Mouse (Mus musculus): ENCODE data around the gene Szrd1.

Szrd1 gene

DNA sequence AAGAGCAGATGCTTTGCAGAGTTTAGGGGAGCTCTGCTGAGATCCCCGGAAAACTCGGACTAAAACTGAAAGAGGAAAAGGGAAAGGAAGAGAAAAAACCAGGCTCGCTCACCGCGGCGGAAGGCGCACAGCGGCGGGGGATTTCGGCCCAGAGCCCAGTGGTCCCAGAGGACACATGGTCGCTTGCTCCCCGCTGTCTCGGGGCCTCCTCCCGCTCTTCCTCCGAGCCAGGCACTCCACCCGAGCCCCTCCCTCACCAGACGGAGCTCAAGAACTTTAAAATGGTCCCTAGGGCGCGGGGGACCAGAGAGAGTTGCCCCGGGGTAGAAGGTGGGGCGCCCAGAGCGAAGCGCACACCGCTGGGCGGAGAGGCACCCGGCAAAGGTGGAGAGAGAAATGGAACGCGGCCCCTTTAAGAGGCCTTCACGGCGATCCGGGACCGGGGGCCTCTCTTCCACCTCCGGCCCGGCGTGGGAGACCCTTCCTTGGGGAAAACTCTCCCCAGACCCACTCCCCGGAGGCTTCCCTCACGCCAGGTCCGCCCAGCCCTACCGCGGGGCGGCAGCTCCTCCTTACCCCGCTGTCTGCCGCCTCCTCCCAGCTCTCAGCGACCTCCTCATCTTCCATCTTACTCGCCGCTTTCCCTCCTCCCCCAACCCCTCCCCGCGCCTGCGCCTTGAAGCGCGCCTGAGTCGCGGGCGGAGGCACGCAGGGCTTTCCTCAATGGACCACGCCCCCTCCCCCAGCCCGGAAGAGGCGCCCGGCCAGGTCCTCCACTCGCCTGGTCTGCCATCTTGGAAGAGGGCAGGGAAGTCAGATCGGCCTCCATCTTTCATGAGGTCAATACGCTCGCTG lies at the start of gene Szrd1:
Gene Szrd1, minus strand, starts transcription at position 660 of the 855 bp plus-strand sequence.
- under 1% methylated on average over 61 of the region's 63 CpGs for WGBS

DNA sequence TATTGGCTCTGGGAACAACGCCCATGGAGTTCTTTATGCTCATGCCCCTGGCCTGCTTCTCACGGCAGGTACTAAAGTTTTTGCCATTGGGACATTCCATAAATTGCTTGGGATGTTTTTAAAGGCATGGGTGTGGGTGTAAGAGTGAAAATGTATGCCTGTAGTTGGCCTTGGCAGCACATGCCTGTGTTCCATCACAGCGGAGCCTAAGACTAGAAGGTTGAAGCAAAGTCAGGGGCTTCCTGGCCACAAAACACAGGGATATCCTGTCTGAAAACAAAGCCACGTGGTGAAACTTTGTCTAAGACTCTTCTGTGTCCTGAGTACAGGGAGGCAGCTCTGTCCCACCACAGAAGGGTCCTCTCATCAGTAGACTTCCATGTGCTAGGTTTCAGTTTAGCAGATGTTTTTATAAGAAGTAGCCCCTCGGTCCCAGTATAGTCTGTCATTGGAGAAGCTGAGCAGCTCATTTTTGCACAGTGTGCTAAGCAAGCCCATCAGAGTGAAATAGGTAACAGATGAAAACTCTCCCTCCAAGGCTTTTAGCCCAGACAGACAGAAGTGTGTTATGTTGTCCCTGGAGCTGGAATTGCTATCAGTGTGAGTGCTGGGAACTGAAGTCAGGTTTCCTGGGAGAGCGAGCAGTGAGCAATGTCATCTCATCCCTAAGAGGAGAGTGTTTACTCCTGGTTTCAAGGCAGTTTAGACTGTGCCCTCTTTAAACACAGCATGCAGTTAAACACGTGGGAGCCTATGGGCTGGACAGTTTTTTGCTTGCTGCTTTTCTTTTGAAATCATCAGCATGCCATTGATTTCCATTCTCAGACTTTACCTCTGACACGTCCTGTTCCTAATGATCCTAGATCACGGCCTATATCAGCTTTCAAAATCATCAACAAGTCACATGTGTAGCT lies 47.6 kb upstream of the Szrd1 start:
- 58% methylated on average over 9 of the region's 9 CpGs for WGBS

- WGBS, result 90% methylated on average over 4 of the region's 4 CpGs
Observed at GRCm38 (mm10) chr4:141184426-141184825, 44.9 kb upstream of the Szrd1 start.

DNA sequence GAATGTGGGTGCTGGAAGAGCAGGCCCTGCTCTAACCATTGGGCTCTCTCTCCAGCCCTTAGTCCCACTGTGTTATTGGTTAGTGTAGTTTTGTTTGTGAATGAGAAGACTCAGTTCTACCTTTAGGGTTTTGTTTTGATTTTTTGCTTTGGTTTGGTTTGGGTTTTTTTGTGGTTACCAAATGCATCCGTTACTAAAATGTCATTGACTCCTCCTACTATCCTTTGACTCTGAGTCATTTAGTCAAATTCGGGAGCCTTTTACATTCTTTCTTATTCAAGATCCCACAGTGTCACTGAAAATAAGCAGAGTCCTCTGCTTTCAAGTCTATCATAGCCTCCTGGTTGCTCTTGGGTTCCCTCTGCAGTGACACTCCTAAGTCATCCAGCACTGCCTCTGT lies 44.4 kb upstream of the Szrd1 start:
- WGBS, result 38% methylated on average over 2 of the region's 2 CpGs

- WGBS, result 90% methylated on average over 6 of the region's 6 CpGs
Observed at GRCm38 (mm10) chr4:141181981-141182380, 42.4 kb upstream of the Szrd1 start.

- 81% methylated on average over 8 of the region's 8 CpGs for WGBS
Observed at GRCm38 (mm10) chr4:141180831-141181230, 41.3 kb upstream of the Szrd1 start.

DNA sequence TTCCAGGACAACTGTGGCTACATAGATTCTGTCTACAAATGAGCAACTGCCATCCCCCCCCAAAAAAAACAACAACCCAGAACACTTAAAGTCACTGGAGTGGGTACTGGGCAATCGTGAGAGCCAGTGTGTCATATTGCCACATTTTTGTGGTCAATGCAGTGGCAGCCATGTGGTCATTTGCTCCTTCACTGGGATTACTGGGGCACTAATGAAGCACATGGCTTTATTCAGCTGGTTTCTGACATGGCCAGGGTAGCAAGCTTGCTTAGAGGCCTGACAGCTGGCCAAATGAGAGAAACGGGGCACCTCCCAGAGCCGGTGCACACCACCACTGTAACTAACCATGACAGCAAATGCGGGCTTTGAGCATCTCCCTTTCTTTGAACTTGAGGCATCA lies 38.9 kb upstream of the Szrd1 start:
- 64% methylated on average over 4 of the region's 4 CpGs for WGBS

DNA sequence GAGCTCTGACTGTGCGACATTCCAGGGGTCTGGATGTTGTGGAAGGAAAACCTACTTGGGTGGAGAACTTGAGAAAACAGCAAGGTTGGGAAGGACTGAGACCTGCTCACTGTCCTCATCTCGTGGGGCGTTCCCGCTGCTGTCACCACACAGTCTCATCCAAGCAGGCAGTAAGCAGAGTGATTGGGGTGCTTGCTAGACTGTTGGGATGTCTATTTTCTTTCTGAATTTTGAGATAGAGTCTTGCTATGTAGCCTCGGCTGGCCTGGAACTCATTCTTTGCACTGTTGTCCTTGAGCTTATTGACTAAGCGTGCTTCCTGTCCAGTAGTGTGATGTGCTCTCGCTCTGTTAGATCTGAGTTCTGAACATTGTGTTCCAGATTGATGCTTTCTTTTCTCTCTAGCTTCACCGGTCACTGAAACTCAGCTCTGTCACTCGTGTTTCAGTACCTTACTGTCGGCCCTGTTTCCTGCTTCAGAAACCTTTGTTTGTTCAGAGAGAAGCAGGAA lies 36.8 kb upstream of the Szrd1 start:
- 53% methylated on average over 10 of the region's 10 CpGs for WGBS

DNA sequence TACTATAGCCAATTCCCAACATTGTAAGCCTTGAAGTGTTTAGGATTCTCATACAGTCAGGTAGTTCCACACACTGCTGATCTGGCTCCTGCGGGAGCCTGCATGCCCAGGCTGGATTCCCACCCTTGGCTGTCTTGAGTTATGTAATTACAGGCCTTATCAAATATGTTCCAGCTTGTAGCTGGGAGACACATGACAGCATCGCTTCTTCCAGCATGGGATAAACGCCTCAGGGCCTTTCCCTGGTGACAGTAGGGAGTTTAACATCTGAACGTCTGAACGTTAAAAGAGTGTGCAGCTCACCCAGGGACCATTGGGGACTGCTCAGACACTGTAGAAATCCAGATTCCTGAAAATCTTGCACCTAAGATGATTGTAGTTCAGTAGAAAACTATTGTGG lies 36.2 kb upstream of the Szrd1 start:
- 46% methylated on average over 5 of the region's 5 CpGs for WGBS

DNA sequence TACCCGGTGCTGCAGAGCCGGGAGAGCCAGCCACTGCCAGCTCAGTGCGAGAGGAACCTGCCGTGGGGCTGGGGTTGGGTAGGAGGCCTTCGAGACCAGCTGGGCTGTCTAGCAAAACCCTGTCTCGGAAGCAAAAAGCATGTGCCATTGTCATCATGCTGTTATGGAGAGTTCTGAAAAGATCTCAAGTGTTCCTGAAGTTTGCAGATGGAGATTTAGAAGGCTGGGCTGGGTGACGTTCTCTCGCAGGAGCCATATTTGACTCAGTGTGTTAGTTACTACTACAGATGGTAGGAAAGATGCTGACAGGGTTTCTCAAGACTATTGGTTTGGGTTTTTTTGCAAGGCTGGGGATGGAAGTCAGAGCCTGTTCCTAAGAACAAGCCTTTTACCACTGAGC lies 32.5 kb upstream of the Szrd1 start:
- WGBS, result 50% methylated on average over 8 of the region's 8 CpGs

DNA sequence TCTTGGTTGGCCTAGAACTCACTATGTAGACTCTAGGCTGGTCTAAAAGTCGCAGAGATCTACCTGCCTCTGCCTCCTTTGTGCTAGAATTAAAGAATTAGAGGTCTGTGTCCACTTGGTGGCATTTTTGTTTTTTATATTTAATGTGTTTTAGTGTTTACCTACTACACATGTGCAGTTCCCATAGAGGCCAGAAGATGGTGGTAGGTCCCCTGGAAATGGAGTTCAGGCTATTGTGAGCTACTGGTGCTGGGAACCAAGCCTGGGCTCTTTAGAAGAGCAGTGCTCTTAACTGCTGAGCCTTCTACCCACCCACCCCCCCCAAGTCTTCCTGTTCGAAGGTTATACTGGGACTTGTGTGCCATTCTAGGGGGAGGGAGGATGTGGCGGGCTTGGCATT lies 27.6 kb upstream of the Szrd1 start:
- 92% methylated on average over 3 of the region's 3 CpGs for WGBS

GRCm38 (mm10) chr4:141165744-141166292 lies 26.2 kb upstream of the Szrd1 start:
- 71% methylated on average over 8 of the region's 8 CpGs for WGBS

- WGBS, result 91% methylated on average over 5 of the region's 5 CpGs
Observed at GRCm38 (mm10) chr4:141163729-141164128, 24.2 kb upstream of the Szrd1 start.

DNA sequence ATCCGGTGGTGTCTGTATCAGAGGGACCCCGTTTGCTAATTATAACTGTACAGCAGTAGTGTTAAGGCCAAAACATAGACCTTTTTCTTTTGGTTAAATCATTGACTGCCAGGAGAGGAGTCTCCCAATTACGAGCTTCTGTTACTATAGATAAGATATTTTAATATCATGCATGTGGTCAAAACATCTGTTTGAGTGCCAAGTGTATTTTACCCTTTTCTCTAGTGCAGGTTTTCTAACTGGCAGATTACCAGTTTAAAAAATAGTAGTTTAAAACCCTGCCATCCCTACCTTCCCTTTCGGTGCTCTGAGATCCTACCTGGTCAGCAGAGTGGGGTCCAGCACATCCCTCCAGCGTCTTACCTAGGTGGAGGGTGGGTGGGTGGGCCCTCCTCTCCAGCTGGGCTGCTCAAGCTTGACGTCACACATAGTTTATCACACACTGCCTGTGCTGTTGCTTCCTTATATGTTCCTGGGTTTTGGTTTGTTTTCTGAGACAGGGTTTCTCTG lies 22.2 kb upstream of the Szrd1 start:
- WGBS, result 65% methylated on average over 6 of the region's 6 CpGs

GRCm38 (mm10) chr4:141160193-141160592 lies 20.6 kb upstream of the Szrd1 start:
- 82% methylated on average over 4 of the region's 4 CpGs for WGBS

DNA sequence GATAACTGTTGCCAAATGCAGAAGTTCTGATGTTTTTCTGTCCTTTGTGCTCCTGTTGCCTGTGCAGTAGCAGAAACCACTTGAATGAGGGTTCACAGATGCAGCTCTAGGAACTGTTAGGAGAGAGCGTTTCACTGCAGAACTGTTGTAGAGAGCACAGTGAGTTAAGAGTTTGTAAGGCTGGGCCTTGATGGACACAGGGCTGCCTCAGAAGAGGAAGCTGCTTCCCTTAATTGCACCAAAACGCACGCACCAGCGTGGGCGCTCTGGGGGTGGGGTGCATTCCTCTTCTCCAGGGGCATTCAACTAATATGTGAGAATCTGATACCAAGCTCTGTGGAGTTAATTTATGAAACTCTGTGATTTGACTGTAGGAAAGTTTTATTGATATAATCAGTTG lies 20.1 kb upstream of the Szrd1 start:
- WGBS, result 43% methylated on average over 5 of the region's 5 CpGs

GRCm38 (mm10) chr4:141159093-141159492 lies 19.5 kb upstream of the Szrd1 start:
- WGBS, result 56% methylated on average over 11 of the region's 11 CpGs

DNA sequence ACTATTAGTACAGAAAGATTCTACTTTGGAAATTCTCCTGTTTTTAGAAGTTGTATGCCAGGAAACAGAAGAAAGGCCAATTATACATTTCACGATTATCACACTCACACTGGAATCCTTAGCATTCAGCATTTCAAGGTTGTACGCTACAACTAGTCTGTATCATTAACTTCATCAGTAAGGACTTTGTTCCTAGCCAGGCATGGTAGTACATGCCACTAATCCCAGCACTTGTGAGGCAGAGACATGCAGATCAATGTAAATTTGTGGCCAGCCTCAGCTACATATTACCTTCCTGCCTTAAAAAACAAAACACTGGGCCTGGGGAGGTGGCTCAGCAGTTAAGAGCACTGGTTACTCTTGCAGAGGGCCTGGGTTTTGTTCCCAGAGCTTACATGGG lies 19.0 kb upstream of the Szrd1 start:
- WGBS, result 54% methylated on average over 2 of the region's 2 CpGs

DNA sequence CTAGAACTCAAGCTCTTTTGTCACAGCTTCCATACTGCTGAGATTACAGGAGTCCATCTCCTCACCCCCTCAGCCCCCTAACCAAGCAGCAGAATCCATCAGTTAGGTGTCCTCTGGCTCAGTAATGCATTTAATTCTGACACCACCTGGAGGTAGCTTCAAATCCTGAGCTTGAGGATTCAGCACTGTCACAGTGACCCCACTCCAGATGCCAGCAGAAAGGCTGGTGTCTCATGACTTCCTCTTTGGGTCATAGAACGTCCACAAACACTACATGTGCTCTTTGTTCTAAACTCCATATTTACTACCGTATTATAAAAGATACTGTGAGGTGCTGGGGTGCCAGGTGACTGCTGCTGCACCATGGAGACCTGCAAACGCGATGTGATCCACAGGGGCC lies 17.9 kb upstream of the Szrd1 start:
- 69% methylated on average over 4 of the region's 4 CpGs for WGBS

DNA sequence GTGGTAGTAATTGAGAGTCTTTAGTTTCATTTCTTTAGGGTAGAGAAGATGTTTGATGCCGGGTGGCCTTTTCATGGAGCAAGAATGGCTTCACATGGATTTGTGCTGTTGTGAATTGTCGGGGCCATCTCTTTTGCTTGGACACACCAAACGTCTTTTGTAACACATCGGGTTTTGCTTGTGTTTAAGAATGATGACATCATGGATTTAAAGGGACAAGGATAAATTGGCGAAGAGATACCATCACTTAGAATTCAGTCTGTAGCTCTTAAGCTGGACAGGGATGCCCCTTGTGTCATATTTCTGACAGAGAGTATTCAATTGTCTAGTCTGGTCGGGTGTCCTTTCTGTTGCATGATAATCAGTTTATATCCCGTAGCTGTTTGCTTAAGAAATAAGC lies 9.5 kb upstream of the Szrd1 start:
- WGBS, result 7% methylated on average over 7 of the region's 7 CpGs

- under 1% methylated on average over 66 of the region's 66 CpGs for WGBS
Observed at GRCm38 (mm10) chr4:141148009-141148801, 8.6 kb upstream of the Szrd1 start.

All from cerebral cortex, adult 2 months (tissue).